Mouse (Mus musculus) hindbrain, embryonic 13.5 days (tissue): ENCODE measurements around the gene Bco1. TPM values are rescaled to one million over a fixed set of nuclear protein-coding genes. Genes with fewer than 3 reads are reported as not detected.

ENCODE experiments used
- ATAC-seq: fragments of 200-750 bp; cut with Nextera tagmentation; 2 replicates; pipeline ENCODE4 v1.8.0; 2017; ENCODE audit warnings: moderate TSS enrichment; ENCODE audit not compliant: low FRiP score
- H3K27ac ChIP-seq: fragments of 300-500 bp; sonication (generic); 2 replicates; pipeline ENCODE4 v1.5.1; 2015; ENCODE audit warnings: inconsistent platforms, mild to moderate bottlenecking, moderate library complexity
- H3K27me3 ChIP-seq: fragments of 300-500 bp; sonication (generic); 2 replicates; pipeline ENCODE4 v1.6.1; 2015; ENCODE audit warnings: mild to moderate bottlenecking, inconsistent platforms
- H3K36me3 ChIP-seq: fragments of 300-500 bp; sonication (generic); 2 replicates; pipeline ENCODE4 v1.6.1; 2015; ENCODE audit warnings: mild to moderate bottlenecking, inconsistent platforms
- H3K4me1 ChIP-seq: fragments of 300-500 bp; sonication (generic); replicated peaks from 2 replicates; pipeline ENCODE4 v1.6.1; 2015; ENCODE audit warnings: inconsistent platforms
- H3K4me2 ChIP-seq: fragments of 300-500 bp; sonication (generic); 2 replicates; pipeline ENCODE4 v1.6.1; 2015; ENCODE audit warnings: inconsistent platforms, mild to moderate bottlenecking, moderate library complexity
- H3K4me3 ChIP-seq: fragments of 300-500 bp; sonication (generic); 2 replicates; pipeline ENCODE4 v1.5.1; 2015; ENCODE audit warnings: mild to moderate bottlenecking, inconsistent platforms
- H3K9ac ChIP-seq: fragments of 300-500 bp; sonication (generic); 2 replicates; pipeline ENCODE4 v1.6.1; 2015; ENCODE audit warnings: mild to moderate bottlenecking, inconsistent platforms
- H3K9me3 ChIP-seq: fragments of 300-500 bp; sonication (generic); 2 replicates; pipeline ENCODE4 v1.6.1; 2016; ENCODE audit warnings: inconsistent platforms
- WGBS: fragments of 180-500 bp; shearing (Covaris S2); methylation state at CpG from one replicate; pipeline ENCODE4 v1.1.7; 2015; 5-methylcytosine and 5-hydroxymethylcytosine counted together
- polyA plus RNA-seq: library from polyadenylated mRNA; unstranded; fragments of >200 nt; fragmentation: Nextera tagmentation; extraction: Ambion mirVana; gene quantifications from 2 replicates; pipeline ENCODE4 v1.2.1, GENCODE M21; 2015

Bco1 gene
- polyA plus RNA-seq, 1 experiment from 2014 or later: 0.21 TPM

DNA sequence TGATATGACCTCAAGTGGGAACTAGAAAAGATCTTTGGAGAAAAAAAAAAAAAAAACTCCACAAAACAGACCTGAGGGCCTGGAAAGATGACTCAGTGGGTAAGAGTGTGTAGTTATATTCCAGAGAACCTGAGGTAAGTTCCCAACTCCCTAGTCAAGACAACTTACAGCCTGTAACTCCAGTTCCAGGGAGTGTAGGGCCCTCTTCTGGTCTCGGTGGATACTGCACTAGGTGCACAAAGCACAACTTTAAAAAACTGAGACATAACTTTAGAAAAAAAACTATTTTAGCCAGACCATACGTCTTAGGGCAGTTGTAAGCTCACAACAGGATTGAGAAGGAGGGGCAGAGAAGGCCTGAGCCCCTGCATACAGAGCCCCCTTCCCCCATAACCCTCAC lies 82.4 kb downstream of the Bco1 start:
- Histone ChIP-seq H3K36me3 (peaks cover 16% of the 10 kb centered on the region; the same call in 1 of the 2 replicates), H3K27me3 (no peaks in the 10 kb centered on the region), H3K9me3 (no peaks in the 10 kb centered on the region), H3K4me3 (no peak overlapping the region), H3K4me2 (no peak overlapping the region), H3K4me1 (no peaks in the 10 kb centered on the region; the same call in 1 of the 2 replicates), H3K9ac (no peak overlapping the region), H3K27ac (no peak overlapping the region)
- WGBS: 85% methylated on average over 2 of the region's 2 CpGs
- ATAC-seq: no peak

DNA sequence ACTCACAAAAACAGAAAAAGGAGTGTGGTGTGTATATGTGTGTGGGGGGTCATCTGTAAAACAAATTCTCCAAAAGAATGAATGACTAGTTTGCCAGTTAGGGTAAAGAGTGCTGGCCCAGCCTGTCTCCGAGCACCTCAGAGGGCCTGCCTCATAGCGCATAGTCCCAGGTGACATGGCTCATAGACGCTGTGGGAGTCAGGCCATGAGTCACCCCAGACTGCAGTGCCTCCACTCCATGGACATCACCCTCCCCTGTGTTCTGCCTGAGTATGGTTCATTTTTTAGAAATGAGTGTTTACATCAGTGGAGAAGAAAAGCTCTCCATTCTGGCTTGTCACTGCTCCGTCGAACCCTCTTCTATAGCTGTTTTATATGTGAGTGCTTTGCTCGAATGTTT lies 83.0 kb downstream of the Bco1 start:
- H3K27ac ChIP-seq: no peak overlapping the region
- no peaks in the 10 kb centered on the region for H3K4me1 ChIP-seq
- H3K9ac ChIP-seq: no peak overlapping the region
- H3K9me3 ChIP-seq: no peaks in the 10 kb centered on the region
- H3K36me3 ChIP-seq: peaks cover 20% of the 10 kb centered on the region; the same call in 1 of the 2 replicates
- no peaks in the 10 kb centered on the region for H3K27me3 ChIP-seq
- WGBS: 92% methylated on average over 6 of the region's 6 CpGs
- H3K4me3 ChIP-seq: no peak overlapping the region
- no peak for ATAC-seq
- H3K4me2 ChIP-seq: no peak overlapping the region

- H3K27me3 ChIP-seq: no peaks in the 10 kb centered on the region
- H3K4me2 ChIP-seq: no peak overlapping the region
- 97% methylated on average over 4 of the region's 4 CpGs for WGBS
- H3K9ac ChIP-seq: no peak overlapping the region
- H3K36me3 ChIP-seq: peaks cover 35% of the 10 kb centered on the region
- ATAC-seq: no peak
- H3K27ac ChIP-seq: no peak overlapping the region
- no peaks in the 10 kb centered on the region for H3K9me3 ChIP-seq
- no peak overlapping the region for H3K4me3 ChIP-seq
- H3K4me1 ChIP-seq: no peaks in the 10 kb centered on the region
These were observed 87.1 kb downstream of the Bco1 start for GRCm38 (mm10) chr8:117182746-117183145.

Other genes with a start within 250 kb of the Bco1 start
- 36.2 and 38.0 TPM in 2 replicates for gene Cmc2, start 174.4 kb upstream of the Bco1 start, polyA plus RNA-seq
- gene Cenpn, start 174.1 kb upstream of the Bco1 start, polyA plus RNA-seq: 10.5 and 13.6 TPM in 2 replicates
- 19.5 and 20.9 TPM in 2 replicates for gene Atmin, start 152.5 kb upstream of the Bco1 start, polyA plus RNA-seq
- gene 1700030J22Rik, start 116.9 kb upstream of the Bco1 start, polyA plus RNA-seq: 6.3 and 7.5 TPM in 2 replicates
- gene Gcsh, start 102.3 kb upstream of the Bco1 start, polyA plus RNA-seq: 93.0 and 95.0 TPM in 2 replicates
- 0.03 TPM in 1 of 2 replicates, not detected in the other for gene Pkd1l2, start 13.4 kb upstream of the Bco1 start, polyA plus RNA-seq
- 3.5 TPM in 2 replicates for gene Gan, start 62.3 kb downstream of the Bco1 start, polyA plus RNA-seq
- 87.3 and 90.2 TPM in 2 replicates for gene Cmip, start 161.2 kb downstream of the Bco1 start, polyA plus RNA-seq